Mouse (Mus musculus): ENCODE measurements around the gene Dock3. TPM values are rescaled to one million over a fixed set of nuclear protein-coding genes. Genes with fewer than 3 reads are reported as not detected.

Dock3 gene
- 0.35 and 1.1 TPM in 2 replicates for polyA plus RNA-seq (2015; fragmentation: Nextera tagmentation; extraction: Ambion mirVana)

DNA sequence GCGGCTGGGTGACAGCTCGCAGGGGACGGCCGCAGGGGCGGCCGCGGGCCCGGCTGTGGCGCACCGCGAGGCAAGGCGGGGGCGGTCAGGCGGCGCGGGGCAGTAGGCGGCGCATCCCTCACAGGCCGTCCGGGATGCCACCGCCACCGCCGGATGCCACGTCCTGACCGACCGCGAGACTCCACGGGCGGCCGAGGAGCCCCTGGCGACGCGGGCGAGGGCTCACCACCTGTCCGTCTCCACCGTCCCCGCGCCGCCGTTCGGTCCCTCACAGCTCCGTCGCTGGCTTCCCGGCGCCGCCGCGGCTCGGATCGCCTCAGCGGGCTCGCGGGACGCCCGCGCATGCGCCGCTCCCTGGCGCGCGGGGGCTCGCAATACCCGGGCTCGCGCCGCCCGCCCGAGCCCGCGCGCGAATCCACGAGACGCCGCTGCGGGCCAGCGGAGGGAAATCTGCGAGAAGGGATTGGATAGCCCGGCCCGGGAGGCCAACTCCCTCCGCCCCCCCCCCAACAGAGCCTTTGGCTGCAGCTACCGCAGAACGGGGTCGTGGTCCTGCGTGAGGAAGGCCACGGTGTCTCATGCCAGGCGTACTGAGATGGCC is at the start of gene Dock3:
Dock3 (minus strand) TSS at position 371 of the 601 bp plus-strand sequence.
- no peak within 1 kb of the TSS for H3K27ac ChIP-seq
- ATAC-seq (replicated peaks; ENCODE audit: low FRiP score): peak; percentile 89
- H3K4me3 ChIP-seq (replicated peaks): peak within 1 kb of the TSS; percentile 62
- H3K9me3 ChIP-seq (replicated peaks): no peaks in the 10 kb centered on the region
- H3K4me1 ChIP-seq: peaks cover 12% of the 10 kb centered on the region
- H3K4me2 ChIP-seq: peak within 1 kb of the TSS; percentile 99
- 1% methylated on average over 84 of the region's 87 CpGs for WGBS
- H3K36me3 ChIP-seq: no peaks in the 10 kb centered on the region
- H3K9ac ChIP-seq: peak within 1 kb of the TSS; percentile 29
- peaks cover 94% of the 10 kb centered on the region for H3K27me3 ChIP-seq

DNA sequence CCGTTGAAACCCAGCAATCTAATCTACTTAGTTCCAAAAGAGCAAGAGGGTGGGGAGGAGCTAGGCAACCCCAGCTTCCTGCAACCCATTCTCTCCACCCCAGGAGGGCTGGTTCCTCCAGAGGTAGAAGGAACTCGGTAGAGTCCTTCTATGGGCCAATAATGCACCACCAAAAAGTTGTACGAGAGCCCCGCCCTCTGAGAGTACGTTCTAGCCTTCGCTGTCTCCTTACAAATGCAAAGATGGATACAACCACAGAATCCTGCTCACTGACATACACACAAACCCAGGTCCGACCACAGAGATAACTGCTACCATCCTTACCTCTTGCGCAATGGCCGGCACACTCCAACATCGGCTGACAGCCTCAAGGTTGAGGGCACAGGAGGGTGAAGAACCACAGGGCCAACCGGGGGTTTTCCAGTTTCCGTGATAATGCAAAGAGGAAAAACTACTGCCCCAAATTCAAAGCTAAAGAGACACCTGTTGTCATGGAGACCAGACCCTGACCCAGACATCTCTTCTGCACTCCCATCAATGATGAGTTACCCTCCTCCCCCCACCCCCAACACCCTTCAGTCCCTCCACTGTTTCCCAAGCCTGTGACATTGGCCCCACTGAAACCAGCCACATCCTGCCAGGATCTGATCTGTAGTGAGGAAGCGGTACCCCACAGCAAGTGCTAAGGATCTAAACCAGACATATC is 48.8 kb upstream of the Dock3 start:
- Histone ChIP-seq H3K27me3 (no peaks in the 10 kb centered on the region), H3K27ac (peak overlapping the region; percentile 52), H3K36me3 (no peaks in the 10 kb centered on the region), H3K4me1 (peaks cover 15% of the 10 kb centered on the region), H3K9ac (0 out of 2 replicates have a peak overlapping the region, but pooled peaks have one; percentile 29), H3K9me3 (replicated peaks) (no peaks in the 10 kb centered on the region), H3K4me3 (replicated peaks) (0 out of 2 replicates have a peak overlapping the region, but pooled peaks have one; percentile 16), H3K4me2 (peak overlapping the region; percentile 46)
- 61% methylated on average over 13 of the region's 13 CpGs for WGBS
- no peak for ATAC-seq (replicated peaks; ENCODE audit: low FRiP score)

DNA sequence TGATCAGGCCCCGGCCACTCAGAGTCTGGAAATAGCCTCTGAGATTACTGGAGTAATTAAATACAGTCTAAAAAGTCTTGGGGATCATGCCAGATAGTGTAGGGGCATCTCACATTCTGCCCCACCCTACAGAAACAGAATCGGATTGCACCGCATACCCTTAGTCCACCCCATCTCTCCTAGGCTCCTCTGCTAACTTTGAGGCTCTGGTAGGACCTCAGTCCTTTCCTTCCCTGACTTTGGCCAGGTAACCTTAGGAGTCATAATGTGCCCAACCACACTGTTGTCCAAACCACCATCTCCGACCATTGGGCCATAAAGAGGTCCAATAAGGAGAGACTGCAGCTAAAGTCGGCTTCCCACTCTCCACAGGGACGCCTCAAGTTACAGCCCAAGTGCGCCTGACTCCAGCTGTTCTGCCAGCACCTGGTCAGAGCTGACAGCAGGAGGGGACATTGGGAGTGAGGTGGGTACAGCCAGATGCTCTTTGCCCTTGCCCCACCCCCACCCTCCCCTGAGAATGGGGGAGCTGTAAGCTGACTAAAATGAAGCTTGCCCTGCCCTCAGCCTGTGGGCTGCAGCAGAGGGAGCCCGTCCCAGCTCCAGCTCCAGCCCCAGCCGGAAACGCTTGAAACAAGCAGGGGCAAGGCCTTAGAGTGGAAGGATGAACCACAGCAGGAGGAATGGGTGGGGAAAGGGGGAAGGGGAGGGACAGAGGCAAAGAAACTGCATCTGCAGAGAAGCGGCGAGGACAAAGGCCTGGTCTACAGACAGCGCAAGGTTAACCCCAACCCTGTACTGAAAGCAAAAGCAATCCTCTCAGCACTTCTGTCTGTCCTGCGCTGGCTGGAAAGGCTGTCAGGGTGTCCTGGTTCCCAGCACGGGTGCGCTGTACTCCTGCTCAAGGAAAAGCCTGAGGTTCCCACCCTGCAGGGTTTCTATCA is 47.9 kb upstream of the Dock3 start:
- Histone ChIP-seq H3K4me1 (peaks cover 15% of the 10 kb centered on the region), H3K36me3 (no peaks in the 10 kb centered on the region), H3K9ac (0 out of 2 replicates have a peak overlapping the region, but pooled peaks have one; percentile 29), H3K4me2 (peak overlapping the region; percentile 46), H3K27ac (peak overlapping the region; percentile 52), H3K4me3 (replicated peaks) (peak overlapping the region; percentile 16; the same call in 1 of the 2 replicates), H3K9me3 (replicated peaks) (no peaks in the 10 kb centered on the region), H3K27me3 (no peaks in the 10 kb centered on the region)
- 23% methylated on average over 16 of the region's 16 CpGs for WGBS
- peak; percentile 70 for ATAC-seq (replicated peaks; ENCODE audit: low FRiP score)

DNA sequence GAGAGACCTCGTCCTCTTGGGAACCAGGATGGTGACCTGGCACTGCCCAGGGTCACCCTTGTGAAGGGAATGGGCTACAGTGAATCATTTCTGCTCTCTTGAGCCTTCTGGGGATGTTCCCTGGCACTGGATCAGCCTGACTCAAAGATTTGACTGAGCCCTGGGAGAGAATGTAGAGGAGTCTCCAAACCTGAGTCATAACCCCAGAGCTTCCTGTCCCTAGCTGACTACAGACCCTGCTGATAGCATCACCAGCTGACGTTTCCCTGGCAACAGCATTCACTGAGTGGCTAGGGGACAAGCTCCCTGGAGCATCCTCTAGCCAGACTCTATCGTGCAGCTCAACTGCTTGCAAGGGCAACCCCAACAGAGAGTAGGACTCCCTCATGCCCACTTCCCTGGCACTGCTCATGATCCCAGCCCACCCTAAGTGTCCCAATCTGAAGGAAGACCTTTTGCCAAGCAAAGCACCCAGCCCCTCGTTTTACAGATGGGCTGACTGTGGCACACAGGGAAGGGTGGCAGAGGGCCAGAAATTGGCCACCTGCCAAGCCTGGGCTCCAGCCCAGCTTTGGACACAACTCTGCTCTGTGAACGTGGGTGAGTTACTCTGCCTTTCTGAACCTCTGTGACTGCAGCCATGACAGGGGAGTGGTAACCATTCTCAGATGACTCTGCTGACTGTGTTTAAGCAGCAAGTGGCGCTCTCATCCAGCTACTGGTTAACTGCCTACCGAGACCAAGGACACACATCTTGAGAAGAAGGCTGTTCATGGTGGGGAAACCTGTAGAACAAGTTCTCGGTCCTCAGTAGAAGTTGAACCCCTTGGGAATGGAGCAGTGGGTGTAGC is 47.0 kb upstream of the Dock3 start:
- H3K9ac ChIP-seq: no peak overlapping the region
- H3K4me2 ChIP-seq: no peak overlapping the region
- no peaks in the 10 kb centered on the region for H3K9me3 ChIP-seq (replicated peaks)
- H3K4me3 ChIP-seq (replicated peaks): no peak overlapping the region
- WGBS: 53% methylated on average over 8 of the region's 8 CpGs
- H3K27me3 ChIP-seq: no peaks in the 10 kb centered on the region
- H3K27ac ChIP-seq: peak overlapping the region; percentile 11; the same call in 1 of the 2 replicates
- H3K4me1 ChIP-seq: peaks cover 15% of the 10 kb centered on the region
- ATAC-seq (replicated peaks; ENCODE audit: low FRiP score): peak; percentile 15; the same call in 1 of the 2 replicates
- H3K36me3 ChIP-seq: no peaks in the 10 kb centered on the region

DNA sequence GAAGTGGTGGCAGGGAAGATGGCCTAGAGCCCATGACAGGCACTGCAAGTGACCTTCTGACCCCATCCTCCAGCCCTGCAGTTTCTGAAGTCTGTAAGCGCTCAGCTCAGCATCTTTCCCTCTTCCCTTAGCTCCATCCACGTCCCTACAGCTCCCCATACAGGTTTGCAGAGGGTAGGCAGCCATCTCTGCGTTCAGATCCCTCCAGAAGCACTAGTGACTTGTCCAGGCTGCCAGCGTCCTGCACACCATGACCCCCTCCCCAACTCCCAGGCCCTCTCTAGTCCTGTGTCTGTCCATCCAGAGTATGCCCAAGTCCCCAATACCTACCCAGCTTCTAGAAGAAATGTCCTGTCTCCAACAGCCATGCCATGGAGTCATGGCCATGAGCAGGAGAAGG is 46.4 kb upstream of the Dock3 start:
- Histone ChIP-seq H3K9me3 (replicated peaks) (no peaks in the 10 kb centered on the region), H3K9ac (no peak overlapping the region), H3K36me3 (no peaks in the 10 kb centered on the region), H3K4me3 (replicated peaks) (no peak overlapping the region), H3K4me1 (peaks cover 15% of the 10 kb centered on the region), H3K27ac (no peak overlapping the region), H3K27me3 (peaks cover 5% of the 10 kb centered on the region; the same call in 1 of the 2 replicates), H3K4me2 (no peak overlapping the region)
- WGBS: 67% methylated on average over 4 of the region's 4 CpGs
- no peak for ATAC-seq (replicated peaks; ENCODE audit: low FRiP score)

DNA sequence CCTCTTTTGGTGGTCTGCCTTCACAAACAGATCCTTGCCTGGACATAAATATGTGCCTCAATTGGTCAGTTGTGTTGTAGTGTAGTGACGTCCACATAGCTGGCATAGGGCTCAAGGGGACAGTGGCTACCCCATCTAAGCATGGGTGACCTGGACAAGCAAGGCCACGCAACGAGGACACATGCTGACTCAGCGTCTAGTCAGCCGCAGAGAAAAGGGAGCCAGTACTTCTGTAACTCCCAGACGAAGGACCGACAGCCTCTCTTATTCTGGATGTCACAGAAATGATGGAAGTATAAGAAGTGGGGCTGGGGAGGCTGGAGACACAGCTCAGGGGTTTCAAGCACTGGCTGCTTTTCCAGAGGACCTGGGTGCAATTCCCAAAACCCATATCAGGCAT is 45.9 kb upstream of the Dock3 start:
- Histone ChIP-seq H3K27ac (no peak overlapping the region), H3K4me2 (no peak overlapping the region), H3K4me1 (peaks cover 15% of the 10 kb centered on the region), H3K36me3 (no peaks in the 10 kb centered on the region), H3K27me3 (peaks cover 5% of the 10 kb centered on the region; the same call in 1 of the 2 replicates), H3K9me3 (replicated peaks) (no peaks in the 10 kb centered on the region), H3K4me3 (replicated peaks) (no peak overlapping the region), H3K9ac (no peak overlapping the region)
- no peak for ATAC-seq (replicated peaks; ENCODE audit: low FRiP score)
- 78% methylated on average over 7 of the region's 7 CpGs for WGBS

DNA sequence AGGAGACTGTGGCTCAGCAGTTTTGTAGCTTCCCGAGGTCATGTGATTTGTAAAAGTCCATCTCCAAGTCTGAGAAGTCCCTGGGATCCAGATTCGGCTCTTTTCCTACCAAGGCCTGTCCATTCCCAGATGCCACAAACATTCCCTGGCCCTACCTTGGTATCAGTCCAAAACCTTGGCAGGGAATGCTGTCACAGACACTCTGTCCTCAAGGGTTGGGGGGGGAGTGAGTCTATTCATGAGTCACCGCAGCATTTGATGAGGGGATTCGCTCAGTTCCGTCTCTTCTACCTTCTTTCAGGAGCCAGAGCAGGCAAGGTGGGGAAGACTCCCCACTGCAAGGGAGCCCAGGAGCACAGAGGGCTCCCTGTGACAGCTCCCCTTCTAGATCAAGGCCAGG is 44.0 kb upstream of the Dock3 start:
- Histone ChIP-seq H3K4me3 (replicated peaks) (no peak overlapping the region), H3K4me2 (no peak overlapping the region), H3K36me3 (no peaks in the 10 kb centered on the region), H3K27me3 (peaks cover 8% of the 10 kb centered on the region), H3K9me3 (replicated peaks) (no peaks in the 10 kb centered on the region), H3K4me1 (peaks cover 15% of the 10 kb centered on the region), H3K27ac (no peak overlapping the region), H3K9ac (no peak overlapping the region)
- no peak for ATAC-seq (replicated peaks; ENCODE audit: low FRiP score)
- 90% methylated on average over 5 of the region's 5 CpGs for WGBS

DNA sequence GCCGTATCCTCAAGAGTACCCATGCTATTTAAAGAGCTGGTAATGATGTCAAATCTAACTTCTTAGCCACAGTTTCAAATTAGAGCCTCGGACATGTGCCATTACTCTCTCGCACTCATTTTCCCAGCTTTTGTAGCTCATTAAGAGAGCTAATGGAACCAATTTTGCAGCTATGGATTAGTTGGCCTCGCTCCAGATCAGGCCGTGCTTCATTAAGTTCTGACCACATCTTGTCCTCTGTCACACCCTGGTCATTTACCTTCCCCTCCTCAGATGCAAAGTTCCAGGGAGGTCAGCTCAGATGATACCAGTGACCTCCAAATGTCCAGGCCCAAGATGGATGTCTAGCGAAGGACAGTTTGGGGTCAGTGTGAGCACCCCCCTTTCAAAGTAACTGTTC is 43.0 kb upstream of the Dock3 start:
- H3K27ac ChIP-seq: no peak overlapping the region
- no peak for ATAC-seq (replicated peaks; ENCODE audit: low FRiP score)
- 53% methylated on average over 6 of the region's 6 CpGs for WGBS
- no peaks in the 10 kb centered on the region for H3K9me3 ChIP-seq (replicated peaks)
- H3K27me3 ChIP-seq: peaks cover 8% of the 10 kb centered on the region
- no peak overlapping the region for H3K9ac ChIP-seq
- H3K4me3 ChIP-seq (replicated peaks): no peak overlapping the region
- no peak overlapping the region for H3K4me2 ChIP-seq
- no peaks in the 10 kb centered on the region for H3K36me3 ChIP-seq
- H3K4me1 ChIP-seq: peaks cover 5% of the 10 kb centered on the region

DNA sequence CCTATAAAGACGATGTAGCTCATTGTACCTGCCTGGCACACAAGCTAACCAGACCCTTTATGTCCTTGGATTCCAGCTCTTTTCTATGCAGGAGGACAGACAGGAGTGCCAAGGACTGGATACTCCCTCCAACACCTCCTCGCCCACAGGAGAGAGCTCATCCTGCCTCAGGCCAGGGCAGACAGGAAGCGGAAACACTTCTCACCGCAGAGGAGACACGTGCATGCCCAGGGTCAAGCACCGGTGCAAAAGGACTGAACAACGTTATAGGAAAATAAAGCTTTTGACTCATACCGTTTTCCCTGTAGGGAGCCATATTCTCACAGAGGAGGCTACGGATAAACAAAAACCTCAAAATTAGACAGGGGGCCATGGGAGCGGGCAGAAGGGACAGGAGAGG is 41.5 kb upstream of the Dock3 start:
- Histone ChIP-seq H3K4me3 (replicated peaks) (no peak overlapping the region), H3K27me3 (peaks cover 8% of the 10 kb centered on the region), H3K4me1 (0 out of 2 replicates have a peak, but pooled peaks cover under 1% of the 10 kb centered on the region), H3K4me2 (no peak overlapping the region), H3K9ac (no peak overlapping the region), H3K36me3 (no peaks in the 10 kb centered on the region), H3K27ac (no peak overlapping the region), H3K9me3 (replicated peaks) (no peaks in the 10 kb centered on the region)
- no peak for ATAC-seq (replicated peaks; ENCODE audit: low FRiP score)
- 76% methylated on average over 10 of the region's 10 CpGs for WGBS

DNA sequence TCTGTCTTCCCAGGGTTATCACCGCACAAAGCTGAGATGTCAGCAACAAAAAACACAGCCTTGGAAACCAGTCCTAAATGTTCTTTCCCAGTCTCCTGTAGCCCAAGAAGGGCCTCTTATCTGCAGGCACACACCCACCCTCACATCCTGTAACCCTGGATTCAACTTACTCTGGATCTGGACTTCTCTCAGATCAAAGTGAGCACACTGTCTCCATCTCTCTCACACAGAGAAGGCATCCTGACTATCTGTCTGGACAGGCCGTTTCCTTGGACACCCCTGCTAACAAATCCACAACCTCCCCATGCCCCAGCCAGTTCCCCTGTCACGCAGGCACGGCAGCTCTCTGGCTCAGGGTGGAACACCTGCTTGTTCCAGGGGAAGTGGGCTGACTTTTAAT is 40.6 kb upstream of the Dock3 start:
- Histone ChIP-seq H3K27ac (no peak overlapping the region), H3K4me3 (replicated peaks) (no peak overlapping the region), H3K27me3 (peaks cover 8% of the 10 kb centered on the region), H3K4me2 (no peak overlapping the region), H3K4me1 (0 out of 2 replicates have a peak, but pooled peaks cover 4% of the 10 kb centered on the region), H3K9ac (no peak overlapping the region), H3K36me3 (no peaks in the 10 kb centered on the region), H3K9me3 (replicated peaks) (no peaks in the 10 kb centered on the region)
- no peak for ATAC-seq (replicated peaks; ENCODE audit: low FRiP score)
- WGBS: 70% methylated on average over 4 of the region's 4 CpGs
